Mouse (Mus musculus) heart, embryonic 13.5 days (tissue): ENCODE measurements around the gene Tnk2. TPM values are rescaled to one million over a fixed set of nuclear protein-coding genes. Genes with fewer than 3 reads are reported as not detected.

Experiments
- ATAC-seq: fragments of 200-750 bp; cut with Nextera tagmentation; 2 replicates; pipeline ENCODE4 v1.8.0; 2017; ENCODE audit warnings: moderate TSS enrichment; ENCODE audit not compliant: insufficient number of reproducible peaks, low FRiP score, low TSS enrichment; ENCODE audit errors: extremely low read depth
- H3K27ac ChIP-seq: fragments of 300-500 bp; sonication (generic); replicated peaks from 2 replicates; pipeline ENCODE4 v1.5.1; 2015; ENCODE audit warnings: moderate library complexity, mild to moderate bottlenecking, inconsistent platforms
- H3K27me3 ChIP-seq: fragments of 300-500 bp; sonication (generic); replicated peaks from 2 replicates; pipeline ENCODE4 v1.6.1; 2015; ENCODE audit warnings: mild to moderate bottlenecking, inconsistent platforms
- H3K36me3 ChIP-seq: fragments of 300-500 bp; sonication (generic); 2 replicates; pipeline ENCODE4 v1.6.1; 2015; ENCODE audit warnings: mild to moderate bottlenecking, inconsistent platforms
- H3K4me1 ChIP-seq: fragments of 300-500 bp; sonication (generic); 2 replicates; pipeline ENCODE4 v1.6.1; 2015; ENCODE audit warnings: inconsistent platforms
- H3K4me2 ChIP-seq: fragments of 300-500 bp; sonication (generic); 2 replicates; pipeline ENCODE4 v1.6.1; 2015; ENCODE audit warnings: inconsistent platforms, mild to moderate bottlenecking, moderate library complexity
- H3K4me3 ChIP-seq: fragments of 300-500 bp; sonication (generic); 2 replicates; pipeline ENCODE4 v1.5.1; 2015; ENCODE audit warnings: moderate library complexity, mild to moderate bottlenecking, inconsistent platforms
- H3K9ac ChIP-seq: fragments of 300-500 bp; sonication (generic); 2 replicates; pipeline ENCODE4 v1.6.1; 2015; ENCODE audit warnings: inconsistent platforms, mild to moderate bottlenecking, moderate library complexity
- H3K9me3 ChIP-seq: fragments of 300-500 bp; sonication (generic); 2 replicates; pipeline ENCODE4 v1.6.1; 2016; ENCODE audit warnings: inconsistent platforms
- WGBS: fragments of 180-500 bp; shearing (Covaris S2); methylation state at CpG from one replicate; pipeline ENCODE4 v1.1.7; 2015; ENCODE audit warnings: mixed read lengths; 5-methylcytosine and 5-hydroxymethylcytosine counted together
- polyA plus RNA-seq: library from polyadenylated mRNA; unstranded; fragments of >200 nt; fragmentation: Nextera tagmentation; extraction: Ambion mirVana; gene quantifications from 2 replicates; pipeline ENCODE4 v1.2.1, GENCODE M21; 2015

Tnk2 gene
- polyA plus RNA-seq, 1 experiment from 2014 or later, result 8.7 TPM

GRCm38 (mm10) chr16:32723163-32723562, 79.5 kb downstream of the Tnk2 start:
- H3K4me2 ChIP-seq, result no peak overlapping the region
- H3K9ac ChIP-seq, result no peak overlapping the region
- no peak for ATAC-seq
- peaks cover 2% of the 10 kb centered on the region; the same call in 1 of the 2 replicates for H3K4me1 ChIP-seq
- H3K27ac ChIP-seq, result no peak overlapping the region
- H3K36me3 ChIP-seq, result no peaks in the 10 kb centered on the region
- no peaks in the 10 kb centered on the region for H3K9me3 ChIP-seq
- WGBS, result 35% methylated on average over 7 of the region's 7 CpGs
- H3K4me3 ChIP-seq, result no peak overlapping the region
- no peaks in the 10 kb centered on the region for H3K27me3 ChIP-seq

- WGBS, result 70% methylated on average over 4 of the region's 4 CpGs
Measured at GRCm38 (mm10) chr16:32723767-32724166, 80.1 kb downstream of the Tnk2 start.

GRCm38 (mm10) chr16:32724259-32724658, 80.6 kb downstream of the Tnk2 start:
- no peak for ATAC-seq
- Histone ChIP-seq H3K4me3 (no peak overlapping the region), H3K27ac (no peak overlapping the region), H3K4me1 (peaks cover 2% of the 10 kb centered on the region; the same call in 1 of the 2 replicates), H3K36me3 (no peaks in the 10 kb centered on the region), H3K27me3 (no peaks in the 10 kb centered on the region), H3K4me2 (no peak overlapping the region), H3K9ac (no peak overlapping the region), H3K9me3 (no peaks in the 10 kb centered on the region)
- 87% methylated on average over 2 of the region's 2 CpGs for WGBS

More at GRCm38 (mm10) chr16:32723767-32724166, 80.1 kb downstream of the Tnk2 start:
- no peak overlapping the region for H3K4me2 ChIP-seq
- no peak overlapping the region for H3K4me3 ChIP-seq
- peaks cover 2% of the 10 kb centered on the region; the same call in 1 of the 2 replicates for H3K4me1 ChIP-seq
- no peak overlapping the region for H3K27ac ChIP-seq
- no peaks in the 10 kb centered on the region for H3K27me3 ChIP-seq
- H3K9me3 ChIP-seq, result no peaks in the 10 kb centered on the region
- H3K36me3 ChIP-seq, result no peaks in the 10 kb centered on the region
- no peak overlapping the region for H3K9ac ChIP-seq
- ATAC-seq, result no peak

- Histone ChIP-seq H3K9ac (no peak overlapping the region), H3K27me3 (no peaks in the 10 kb centered on the region), H3K4me1 (peaks cover 2% of the 10 kb centered on the region; the same call in 1 of the 2 replicates), H3K4me2 (no peak overlapping the region), H3K4me3 (no peak overlapping the region), H3K36me3 (no peaks in the 10 kb centered on the region), H3K27ac (no peak overlapping the region), H3K9me3 (no peaks in the 10 kb centered on the region)
- no peak for ATAC-seq
Measured at GRCm38 (mm10) chr16:32726501-32726900, 82.8 kb downstream of the Tnk2 start.

GRCm38 (mm10) chr16:32728240-32728639, 84.6 kb downstream of the Tnk2 start:
- ATAC-seq, result no peak
- Histone ChIP-seq H3K4me2 (no peak overlapping the region), H3K27ac (no peak overlapping the region), H3K9me3 (0 out of 2 replicates have a peak, but pooled peaks cover 1% of the 10 kb centered on the region), H3K36me3 (no peaks in the 10 kb centered on the region), H3K9ac (no peak overlapping the region), H3K27me3 (no peaks in the 10 kb centered on the region), H3K4me3 (no peak overlapping the region), H3K4me1 (peaks cover 1% of the 10 kb centered on the region; the same call in 1 of the 2 replicates)

- no peak overlapping the region for H3K4me2 ChIP-seq
- no peaks in the 10 kb centered on the region for H3K27me3 ChIP-seq
- H3K27ac ChIP-seq, result no peak overlapping the region
- H3K4me3 ChIP-seq, result no peak overlapping the region
- no peaks in the 10 kb centered on the region for H3K36me3 ChIP-seq
- ATAC-seq, result no peak
- H3K9ac ChIP-seq, result no peak overlapping the region
- no peaks in the 10 kb centered on the region; the same call in 1 of the 2 replicates for H3K4me1 ChIP-seq
- 0 out of 2 replicates have a peak, but pooled peaks cover 6% of the 10 kb centered on the region for H3K9me3 ChIP-seq
- 74% methylated on average over 1 of the region's 1 CpGs for WGBS
Measured at GRCm38 (mm10) chr16:32728730-32729129, 85.1 kb downstream of the Tnk2 start.

Other genes with a start within 250 kb of the Tnk2 start
- 0.12 TPM in 1 of 2 replicates, not detected in the other for gene Tm4sf19, start 243.4 kb upstream of the Tnk2 start, polyA plus RNA-seq
- gene Tctex1d2, start 224.2 kb upstream of the Tnk2 start, polyA plus RNA-seq, result 23.1 and 26.9 TPM in 2 replicates
- 35.4 and 41.5 TPM in 2 replicates for gene Pcyt1a, start 213.0 kb upstream of the Tnk2 start, polyA plus RNA-seq
- gene Slc51a, start 156.0 kb upstream of the Tnk2 start, polyA plus RNA-seq, result 1.6 and 2.0 TPM in 2 replicates
- gene Zdhhc19, start 147.6 kb upstream of the Tnk2 start, polyA plus RNA-seq, result not detected in 2 replicates
- gene Tfrc, start 35.0 kb upstream of the Tnk2 start, polyA plus RNA-seq, result 32.7 and 34.7 TPM in 2 replicates
- 0.21 TPM in 1 of 2 replicates, not detected in the other for gene Muc4, start 92.0 kb downstream of the Tnk2 start, polyA plus RNA-seq
- 0.06 and 0.20 TPM in 2 replicates for gene Muc20, start 153.6 kb downstream of the Tnk2 start, polyA plus RNA-seq
- gene Smbd1, start 166.6 kb downstream of the Tnk2 start, polyA plus RNA-seq, result not detected in 2 replicates
- 102 and 116 TPM in 2 replicates for gene Fyttd1, start 233.6 kb downstream of the Tnk2 start, polyA plus RNA-seq
- 24.2 and 26.5 TPM in 2 replicates for gene Rubcn, start 233.9 kb downstream of the Tnk2 start, polyA plus RNA-seq